Mouse (Mus musculus) CH12.LX (cell line): ENCODE results near the gene Mapkbp1.

Experiments used
- CTCF ChIP-seq, 2 experiments: IDR thresholded peaks in 1 of 2; conservative IDR thresholded peaks in 1 of 2; 2 replicates each; pipeline ENCODE4 v1.5.1; 2011 to 2012; ENCODE audit warnings: low read depth in 2 of 2, low read length in 2 of 2, improper control_type of control experiment in 1 of 2, inconsistent platforms in 1 of 2, mild to moderate bottlenecking in 1 of 2, moderate library complexity in 1 of 2
- E2F4 ChIP-seq: IDR thresholded peaks from 2 replicates; pipeline ENCODE4 v1.6.1; 2011; ENCODE audit warnings: low read depth, low read length, improper control_type of control experiment; ENCODE audit not compliant: insufficient replicate concordance
- EP300 ChIP-seq: IDR thresholded peaks from 2 replicates; pipeline ENCODE4 v1.6.1; 2011; ENCODE audit warnings: low read length, improper control_type of control experiment
- GABPA ChIP-seq: IDR thresholded peaks from 2 replicates; pipeline ENCODE4 v1.6.1; 2012; ENCODE audit warnings: low read depth, low read length, improper control_type of control experiment, inconsistent platforms; ENCODE audit not compliant: insufficient replicate concordance
- IRF4 ChIP-seq: IDR thresholded peaks from 2 replicates; pipeline ENCODE4 v1.6.1; 2014; ENCODE audit warnings: low read depth, mild to moderate bottlenecking, inconsistent platforms, low read length, improper control_type of control experiment
- MAFK ChIP-seq: IDR thresholded peaks from 2 replicates; pipeline ENCODE4 v1.6.1; 2011; ENCODE audit warnings: low read length, improper control_type of control experiment; ENCODE audit not compliant: insufficient replicate concordance
- MEF2A ChIP-seq: IDR thresholded peaks from 2 replicates; pipeline ENCODE4 v1.6.1; 2014; ENCODE audit warnings: low read depth, mild to moderate bottlenecking, inconsistent platforms, low read length, improper control_type of control experiment, borderline replicate concordance
- NRF1 ChIP-seq: IDR thresholded peaks from 2 replicates; pipeline ENCODE4 v1.6.1; 2014; ENCODE audit warnings: low read depth, mild to moderate bottlenecking, inconsistent platforms, low read length, improper control_type of control experiment, moderate library complexity
- POLR2A ChIP-seq: IDR thresholded peaks from 2 replicates; pipeline ENCODE4 v1.6.1; 2011; ENCODE audit warnings: low read depth, mild to moderate bottlenecking, improper control_type of control experiment, low read length
- RCOR1 ChIP-seq: conservative IDR thresholded peaks from 2 replicates; pipeline ENCODE4 v1.6.1; 2012; ENCODE audit warnings: low read depth, mild to moderate bottlenecking, inconsistent platforms, low read length, improper control_type of control experiment
- USF2 ChIP-seq: conservative IDR thresholded peaks from 2 replicates; pipeline ENCODE4 v1.6.1; 2011; ENCODE audit warnings: low read depth, low read length, improper control_type of control experiment

DNA sequence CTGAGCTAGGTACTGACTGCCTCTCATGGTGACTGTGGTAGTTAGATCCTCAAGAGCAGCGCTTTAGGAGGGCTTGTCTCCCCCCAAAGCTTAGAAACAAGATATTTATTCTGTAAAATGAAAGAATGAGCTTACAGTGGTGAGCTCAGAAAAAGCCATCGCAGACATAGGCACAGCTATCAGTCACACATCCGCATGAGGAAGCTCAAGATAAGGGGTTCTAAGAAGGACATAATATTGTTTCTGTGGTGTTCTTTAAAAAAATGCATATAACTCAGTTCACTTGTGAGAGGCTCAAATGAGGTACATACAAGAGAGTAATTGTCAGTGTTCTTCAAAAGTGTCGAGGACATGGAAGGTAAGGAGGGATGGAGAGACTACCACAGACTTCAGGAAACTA, 43.4 kb downstream of the Mapkbp1 start:
- TF ChIP-seq IRF4, result no peak
- TF ChIP-seq MEF2A, result no peak
- no peak for TF ChIP-seq CTCF (conservative IDR thresholded peaks at IDR 0.05 in 1 of 2, IDR thresholded peaks at IDR 0.05 in 1 of 2; ENCODE audit: low read depth in 2 of 2, low read length in 2 of 2)
- no peak for TF ChIP-seq NRF1
- no peak for TF ChIP-seq USF2
- TF ChIP-seq RCOR1, result no peak
- no peak for TF ChIP-seq MAFK
- TF ChIP-seq EP300, result no peak
- no peak for TF ChIP-seq POLR2A
- no peak for TF ChIP-seq GABPA
- no peak for TF ChIP-seq E2F4
